Comparison of ENCODE assay signal across 10 mouse cellular contexts in genomic region chr14:33351984-33352722, GRCm38 (mm10).
DNase-seq lines count a peak whose midpoint lies in the region; ATAC-seq and TF ChIP-seq lines count a peak whose summit lies in the region.
"Had no signal": no experiment of that assay in that cellular context is flagged by ENCODE, and none has a peak within 500 bp of the region (broad histone marks: within the 10 kb centered on the region; RNA-seq: fewer than 3 reads in every experiment).

No protein-coding gene starts in this region.

- peak overlapping the region; percentile 61 for H3K4me2 ChIP-seq in lung, postnatal 0 days (replicated peaks; ENCODE audit: low read depth, low read length)

- peak overlapping the region; percentile 89 for H3K27ac ChIP-seq in lung, postnatal 0 days (ENCODE audit: low read length)
- H3K27ac ChIP-seq: hindbrain, embryonic 13.5 days; liver, embryonic 13.5 days had no signal

- peaks cover 3% of the 10 kb centered on the region; the same call in 1 of the 2 replicates for H3K4me1 ChIP-seq in lung, postnatal 0 days (ENCODE audit: insufficient read depth, low read depth, low read length)

- ATAC-seq in lung, postnatal 0 days: peak; percentile 32

- peak; percentile 54 for DNase-seq in gastrocnemius, adult 18-20 months (ENCODE audit: low spot score)
- no peak for DNase-seq in gastrocnemius, postnatal 36 days
- DNase-seq in Muller cell, postnatal 12 days (ENCODE audit: inconsistent ontology term): peak; percentile 82
- peak; percentile 63 for DNase-seq in gastrocnemius, postnatal 14 days
- peak; percentile 67 for DNase-seq in lung, postnatal 0 days (ENCODE audit: low spot score)
- no peak for DNase-seq in right cerebral cortex, adult 2 months (ENCODE audit: low spot score in 2 of 2)
- no peak for DNase-seq in layer of hippocampus, adult 9-10 months (ENCODE audit: low spot score)
- no peak for DNase-seq in cerebellum, postnatal 4 days (ENCODE audit: low spot score in 2 of 2)
- DNase-seq: liver, embryonic 13.5 days had no signal

- no peak for TF ChIP-seq EP300 in lung, postnatal 0 days (IDR thresholded peaks at IDR 0.05)

- H3K9ac ChIP-seq in lung, postnatal 0 days (replicated peaks; ENCODE audit: low read depth): 0 out of 2 replicates have a peak overlapping the region, but pooled peaks have one; percentile 46
- H3K9ac ChIP-seq: liver, embryonic 13.5 days had no signal

- no peak overlapping the region for H3K4me3 ChIP-seq in lung, postnatal 0 days (ENCODE audit: low read depth, low read length)

- H3K9me3 ChIP-seq in lung, postnatal 0 days (ENCODE audit: low read length): no peaks in the 10 kb centered on the region
- H3K9me3 ChIP-seq: hindbrain, embryonic 13.5 days; liver, embryonic 13.5 days had no signal

- H3K36me3 ChIP-seq in lung, postnatal 0 days (ENCODE audit: insufficient read depth, low read length): no peaks in the 10 kb centered on the region
- H3K36me3 ChIP-seq: hindbrain, embryonic 13.5 days; liver, embryonic 13.5 days had no signal

- TF ChIP-seq CTCF in lung, postnatal 0 days (IDR thresholded peaks at IDR 0.05): no peak; the same call in 1 of the 2 replicates

- 0 out of 2 replicates have a peak, but pooled peaks cover 3% of the 10 kb centered on the region for H3K27me3 ChIP-seq in lung, postnatal 0 days (replicated peaks; ENCODE audit: insufficient read depth, low read length)

- intact Hi-C loops in gastrocnemius, postnatal 36 days (cut with DNase I): no loop called here
- intact Hi-C loops in gastrocnemius, postnatal 14 days (cut with DNase I; ENCODE audit: low total_unique reads): no loop called here

- WGBS in lung, postnatal 0 days: 55% methylated on average over 6 of the region's 6 CpGs

Comparison
In these comparisons a context has a peak if more than half of its experiments do, and no peak if none do; other contexts are left out.
1. DNase-seq: peak in gastrocnemius, adult 18-20 months (single experiment), Muller cell, postnatal 12 days (single experiment), gastrocnemius, postnatal 14 days (single experiment) and lung, postnatal 0 days (single experiment); none in gastrocnemius, postnatal 36 days (0 of 2), right cerebral cortex, adult 2 months (0 of 2), layer of hippocampus, adult 9-10 months (single experiment) and cerebellum, postnatal 4 days (0 of 2).